Mouse (Mus musculus) adrenal gland, postnatal 10 days (tissue): ENCODE results near the gene Myom1. TPM values are rescaled to one million over a fixed set of nuclear protein-coding genes. Genes with fewer than 3 reads are reported as not detected.

Experiments used
- DNase-seq: peaks from one replicate; pipeline ENCODE4 v3.0.0; 2021; ENCODE audit warnings: mixed read lengths
- total RNA-seq, 2 experiments: library from RNA; stranded (reverse); gene quantifications; 2 replicates each; pipeline ENCODE4 v1.2.3; 2021

Myom1 gene
- total RNA-seq, 2 experiments from 2014 or later: 24.4 to 98.7 TPM

- no peak for DNase-seq
Measured at GRCm38 (mm10) chr17:71059213-71059612, 56.8 kb downstream of the Myom1 start.

DNA sequence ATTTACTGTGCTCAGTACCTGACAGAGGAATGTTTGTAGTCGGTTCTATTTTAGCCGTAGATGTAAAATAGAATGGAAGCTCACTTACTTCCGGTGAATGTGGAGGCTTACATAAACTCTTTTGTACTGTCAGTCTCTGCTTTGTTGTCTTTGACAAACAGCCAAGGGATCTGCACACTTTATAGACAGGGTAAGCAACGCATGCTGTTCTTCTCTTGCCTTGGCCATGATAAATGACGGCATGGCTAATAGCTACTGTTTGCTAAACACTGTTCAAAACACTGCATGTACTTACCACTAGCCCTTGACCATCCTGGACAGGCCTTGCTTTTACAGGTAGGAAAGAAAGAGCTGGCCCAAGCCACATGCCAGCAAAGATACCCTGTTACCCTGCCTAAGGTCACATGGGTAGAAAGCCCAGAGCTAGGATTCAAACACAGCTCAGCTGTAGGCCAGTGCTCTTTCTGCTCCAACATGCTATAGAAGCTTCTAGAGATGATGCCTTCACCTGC lies 59.7 kb downstream of the Myom1 start:
- DNase-seq: no peak

GRCm38 (mm10) chr17:71062870-71063602 lies 60.6 kb downstream of the Myom1 start:
- no peak for DNase-seq

DNA sequence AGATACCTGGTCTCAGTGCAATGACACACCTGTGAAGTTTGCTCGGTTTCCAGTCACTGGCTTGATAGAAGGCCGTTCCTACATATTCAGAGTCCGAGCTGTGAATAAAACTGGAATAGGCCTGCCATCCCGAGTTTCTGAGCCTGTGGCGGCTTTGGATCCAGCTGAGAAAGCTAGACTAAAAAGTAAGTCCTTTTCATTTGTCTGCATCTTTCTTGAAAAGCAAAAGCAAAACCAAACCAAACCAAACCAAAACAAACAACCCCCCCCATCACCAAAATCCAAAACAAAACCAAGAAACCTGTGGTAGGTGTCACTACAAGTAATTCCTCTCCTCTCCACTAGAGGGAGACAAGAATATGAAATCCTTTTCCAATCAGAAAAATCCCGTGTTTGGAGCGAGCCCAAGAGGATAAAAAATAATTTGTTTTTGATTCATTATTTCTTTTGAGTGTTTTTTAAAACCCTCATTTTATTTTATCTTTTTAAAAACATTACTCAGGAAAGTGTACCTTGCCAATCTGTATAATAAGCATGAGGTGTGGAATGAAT lies 62.1 kb downstream of the Myom1 start:
- no peak for DNase-seq

GRCm38 (mm10) chr17:71065127-71065526 lies 62.7 kb downstream of the Myom1 start:
- no peak for DNase-seq

DNA sequence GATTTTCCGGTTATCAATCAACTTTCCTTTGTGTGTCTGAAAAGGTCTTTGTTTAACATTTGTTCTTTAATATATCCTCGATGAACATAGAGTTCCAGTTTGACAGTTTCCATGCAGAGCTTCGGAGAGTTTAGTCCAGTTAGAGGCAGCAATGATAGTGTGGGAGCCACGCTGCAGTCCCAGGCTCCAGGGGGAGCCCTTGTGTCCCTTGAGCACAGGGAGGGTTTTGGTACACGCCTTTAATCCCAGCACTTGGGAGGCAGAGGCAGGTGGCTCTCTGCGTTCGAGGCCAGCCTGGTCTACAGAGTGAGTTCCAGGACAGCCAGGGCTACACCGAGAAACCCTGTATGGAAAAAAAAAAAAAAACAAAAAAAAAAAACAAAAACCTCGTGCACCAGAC lies 66.7 kb downstream of the Myom1 start:
- DNase-seq: no peak

DNA sequence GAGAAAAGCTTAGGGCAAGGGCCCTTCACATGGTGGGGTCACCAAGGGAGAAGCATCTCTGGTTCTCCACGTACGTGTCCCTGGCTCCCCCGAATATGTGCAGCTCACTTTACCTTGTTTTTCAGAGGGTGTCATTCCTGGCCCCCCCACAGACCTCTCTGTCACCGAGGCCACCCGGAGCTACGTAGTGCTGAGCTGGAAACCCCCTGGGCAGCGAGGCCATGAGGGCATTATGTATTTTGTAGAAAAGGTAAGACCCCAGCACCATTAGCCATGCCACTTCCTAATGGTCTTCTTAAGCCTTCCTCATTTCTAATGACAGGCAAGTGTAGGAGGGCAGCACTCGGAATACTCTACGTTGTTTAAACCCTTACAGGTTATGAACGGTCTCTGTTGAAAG lies 69.5 kb downstream of the Myom1 start:
- DNase-seq: no peak

- no peak for DNase-seq
Measured at GRCm38 (mm10) chr17:71074386-71074785, 72.0 kb downstream of the Myom1 start.

DNA sequence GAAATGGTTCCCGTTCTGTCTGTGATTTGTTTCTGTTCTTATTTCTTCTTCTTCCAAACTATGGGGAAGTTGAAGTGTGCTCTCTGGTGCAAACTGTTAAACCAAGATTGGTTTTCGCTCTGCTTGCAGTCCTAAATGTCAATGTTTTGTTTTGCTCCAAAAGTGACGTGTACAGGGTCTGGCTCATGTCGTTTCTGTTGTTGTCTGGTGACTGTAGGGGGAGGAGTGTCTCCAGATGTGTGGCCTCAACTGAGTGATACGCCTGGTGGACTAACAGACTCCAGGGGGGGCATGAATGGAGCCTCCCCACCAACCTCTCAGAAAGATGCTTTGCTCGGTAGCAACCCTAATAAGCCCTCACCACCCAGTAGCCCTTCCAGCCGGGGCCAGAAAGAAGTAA lies 79.6 kb downstream of the Myom1 start:
- no peak for DNase-seq

- DNase-seq: no peak
Measured at GRCm38 (mm10) chr17:71086969-71087368, 84.5 kb downstream of the Myom1 start.

DNA sequence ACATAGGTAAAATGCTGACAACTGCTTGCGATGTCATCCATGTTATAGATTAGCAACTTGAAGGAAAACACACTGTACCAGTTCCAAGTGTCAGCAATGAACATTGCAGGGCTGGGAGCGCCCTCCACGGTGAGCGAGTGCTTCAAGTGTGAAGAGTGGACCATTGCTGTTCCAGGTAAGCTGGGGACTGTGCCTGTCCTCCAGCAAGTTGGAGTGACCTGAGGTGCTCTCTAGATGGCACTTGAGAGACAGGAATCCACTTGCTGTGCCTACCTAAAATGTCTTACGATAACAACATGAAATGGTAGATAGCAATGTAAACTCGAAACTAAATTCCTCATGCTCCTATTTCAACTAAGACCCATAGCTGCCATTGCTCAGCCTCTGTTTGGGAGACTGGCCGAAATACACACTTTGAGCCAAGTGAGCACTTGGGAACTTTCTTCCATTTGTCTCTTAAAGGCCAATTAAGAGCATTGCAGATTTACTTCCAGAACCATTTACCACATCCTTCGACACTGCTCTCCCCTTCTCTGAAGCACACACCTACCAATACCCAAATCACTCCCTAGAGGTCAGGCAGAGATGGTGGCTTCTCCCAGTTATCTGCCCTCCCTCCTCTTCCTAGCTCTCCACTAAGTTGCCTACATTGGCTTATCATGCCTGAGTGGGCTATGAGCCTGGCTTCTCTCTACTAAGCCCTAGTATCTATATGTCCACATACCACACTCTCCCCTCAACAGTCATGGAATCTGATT lies 85.1 kb downstream of the Myom1 start:
- no peak for DNase-seq

DNA sequence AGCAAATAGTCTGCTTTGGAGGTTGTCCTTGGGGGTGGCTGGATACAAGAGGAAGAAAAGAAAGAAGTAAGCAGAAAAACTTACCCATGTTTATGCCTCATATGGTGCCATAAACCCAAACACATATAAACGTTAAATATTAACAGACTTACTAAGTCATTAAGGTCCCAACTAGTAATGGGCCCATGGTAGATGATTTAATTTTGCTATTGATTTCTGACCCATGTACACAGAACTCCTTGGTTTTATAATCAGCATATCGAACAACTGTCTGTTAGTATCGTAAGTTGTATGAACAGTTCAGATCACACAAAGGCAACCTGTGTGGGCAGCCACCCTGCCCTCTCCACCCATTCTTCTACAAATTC lies 85.7 kb downstream of the Myom1 start:
- no peak for DNase-seq

- DNase-seq: no peak
Measured at GRCm38 (mm10) chr17:71088991-71089434, 86.6 kb downstream of the Myom1 start.

- DNase-seq: peak; percentile 22
Measured at GRCm38 (mm10) chr17:71089781-71090480, 87.5 kb downstream of the Myom1 start.

DNA sequence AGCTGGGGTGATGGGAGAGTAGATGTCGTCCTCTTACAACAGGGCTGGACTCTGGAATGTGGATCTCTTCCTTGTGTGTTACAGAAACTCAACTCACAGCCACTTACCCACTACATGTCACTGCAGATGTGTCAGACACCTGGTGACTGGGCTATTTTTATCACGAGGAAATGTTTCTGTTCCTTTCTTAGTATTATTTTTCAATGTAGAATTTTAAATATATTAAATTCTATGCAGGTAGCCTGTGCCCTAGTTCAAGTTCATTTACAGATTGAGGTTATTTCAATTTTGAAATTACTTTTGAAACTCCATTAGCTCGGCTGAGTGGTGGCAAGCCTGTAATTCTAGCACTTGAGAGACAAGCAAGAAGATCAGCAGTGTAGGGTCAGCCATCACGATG lies 88.6 kb downstream of the Myom1 start:
- no peak for DNase-seq

GRCm38 (mm10) chr17:71092341-71092740 lies 89.9 kb downstream of the Myom1 start:
- no peak for DNase-seq

- DNase-seq: peak; percentile 10
Measured at GRCm38 (mm10) chr17:71093793-71094192, 91.4 kb downstream of the Myom1 start.

DNA sequence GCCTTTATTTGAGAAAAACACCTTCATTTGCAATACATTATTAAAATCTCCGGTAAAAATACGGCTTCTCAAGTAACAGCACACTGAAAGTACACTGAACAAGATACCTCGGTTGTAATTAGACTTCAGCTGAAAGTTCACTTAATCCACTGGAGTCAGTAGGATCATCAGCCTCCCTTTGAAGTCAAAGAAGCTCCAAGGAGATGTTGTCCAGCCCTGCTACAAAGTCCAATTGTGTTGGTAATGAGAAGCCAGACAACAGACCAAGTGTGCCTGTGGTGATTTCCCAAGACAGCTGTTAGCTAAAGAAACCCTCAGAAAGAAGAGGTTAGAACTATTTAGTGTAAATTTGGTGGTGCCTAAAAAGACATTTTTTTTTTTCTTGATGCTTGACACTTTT lies 92.0 kb downstream of the Myom1 start:
- DNase-seq: no peak

GRCm38 (mm10) chr17:71096557-71097208 lies 94.2 kb downstream of the Myom1 start:
- DNase-seq: no peak

- no peak for DNase-seq
Measured at GRCm38 (mm10) chr17:71097209-71097597, 94.8 kb downstream of the Myom1 start.

GRCm38 (mm10) chr17:71098606-71099005 lies 96.2 kb downstream of the Myom1 start:
- DNase-seq: no peak
